ENCODE assay signal across 13 mouse cellular contexts in genomic region chr10:3975898-3976622, GRCm38 (mm10). TPM values are rescaled to one million over a fixed set of nuclear protein-coding genes. Genes with fewer than 3 reads are reported as not detected.
DNase-seq lines count a peak whose midpoint lies in the region; ATAC-seq and TF ChIP-seq lines count a peak whose summit lies in the region.
"Had no signal": no experiment of that assay in that cellular context is flagged by ENCODE, and none has a peak within 500 bp of the region (broad histone marks: within the 10 kb centered on the region; RNA-seq: fewer than 3 reads in every experiment).

No protein-coding gene starts in this region.

- H3K4me1 ChIP-seq in lung, adult 2 months (ENCODE audit: control insufficient read depth, insufficient read depth, low read length), result no peaks in the 10 kb centered on the region
- H3K4me1 ChIP-seq in bone marrow macrophage, adult 2 months (ENCODE audit: control insufficient read depth, insufficient read depth, low read length), result peaks cover 26% of the 10 kb centered on the region
- peaks cover 62% of the 10 kb centered on the region for H3K4me1 ChIP-seq in liver, embryonic 13.5 days (replicated peaks)
- H3K4me1 ChIP-seq in hindbrain, embryonic 11.5 days (replicated peaks; ENCODE audit: control insufficient read depth, insufficient read depth, low read length), result peaks cover 5% of the 10 kb centered on the region; the same call in 1 of the 2 replicates

- no peaks in the 10 kb centered on the region for H3K27me3 ChIP-seq in liver, embryonic 13.5 days
- H3K27me3 ChIP-seq in hindbrain, embryonic 11.5 days (ENCODE audit: control insufficient read depth, insufficient read depth, low read length), result no peaks in the 10 kb centered on the region

- peak overlapping the region; percentile 98 for H3K4me2 ChIP-seq in liver, embryonic 13.5 days
- H3K4me2 ChIP-seq in hindbrain, embryonic 11.5 days (replicated peaks; ENCODE audit: low read depth, low read length), result no peak overlapping the region

- H3K4me3 ChIP-seq in lung, adult 2 months (replicated peaks; ENCODE audit: extremely low read depth, low read depth, low read length), result no peak overlapping the region
- H3K4me3 ChIP-seq in bone marrow macrophage, adult 2 months (ENCODE audit: insufficient read depth, low read length), result no peak overlapping the region
- peak overlapping the region; percentile 87 for H3K4me3 ChIP-seq in liver, embryonic 13.5 days (replicated peaks)
- H3K4me3 ChIP-seq in hindbrain, embryonic 11.5 days (ENCODE audit: low read depth, low read length), result no peak overlapping the region

- 47% methylated on average over 6 of the region's 6 CpGs for whole genome bisulfite sequencing in lung, adult 2 months
- 42% methylated on average over 6 of the region's 6 CpGs for WGBS in liver, embryonic 13.5 days (ENCODE audit: insufficient replicate concordance)
- 81% methylated on average over 6 of the region's 6 CpGs for WGBS in hindbrain, embryonic 11.5 days

- no peaks in the 10 kb centered on the region for H3K9me3 ChIP-seq in liver, embryonic 13.5 days (replicated peaks)
- no peaks in the 10 kb centered on the region for H3K9me3 ChIP-seq in hindbrain, embryonic 11.5 days (ENCODE audit: control insufficient read depth, low read length)

- no peak for TF ChIP-seq CTCF in lung, adult 2 months (IDR thresholded peaks at IDR 0.05; ENCODE audit: insufficient read depth, low read length)
- no peak for TF ChIP-seq CTCF in bone marrow macrophage, adult 2 months (IDR thresholded peaks at IDR 0.05; ENCODE audit: low read depth, low read length)

- peak; percentile 12 for DNase-seq in lung, postnatal 25 days (ENCODE audit: low spot score)
- DNase-seq in lung, adult 2 months, result no peak
- DNase-seq in liver, embryonic 13.5 days, result no peak
- no peak for DNase-seq in right cerebral cortex, postnatal 36 days (ENCODE audit: low spot score in 2 of 2)
- no peak for DNase-seq in thymus, postnatal 0 days (ENCODE audit: low spot score)
- DNase-seq in hindbrain, embryonic 11.5 days (ENCODE audit: low spot score), result no peak
- DNase-seq: adrenal gland, postnatal 14 days; gastrocnemius, postnatal 36 days; layer of hippocampus, postnatal 36 days; thymus, postnatal 36 days had no signal

- peak overlapping the region; percentile 95 for H3K9ac ChIP-seq in liver, embryonic 13.5 days
- no peak overlapping the region for H3K9ac ChIP-seq in hindbrain, embryonic 11.5 days (ENCODE audit: low read depth, low read length)

- peaks cover 45% of the 10 kb centered on the region for H3K36me3 ChIP-seq in liver, embryonic 13.5 days
- 0 out of 2 replicates have a peak, but pooled peaks cover 5% of the 10 kb centered on the region for H3K36me3 ChIP-seq in hindbrain, embryonic 11.5 days (ENCODE audit: control insufficient read depth, insufficient read depth, low read length)

- ATAC-seq in liver, embryonic 13.5 days (ENCODE audit: low read depth), result no peak
- ATAC-seq in hindbrain, embryonic 11.5 days (ENCODE audit: low FRiP score), result no peak
- ATAC-seq: forebrain, embryonic 16.5 days; inflammation-experienced regulatory T-cells, adult 6 months had no signal

- TF ChIP-seq POLR2A in lung, adult 2 months (IDR thresholded peaks at IDR 0.05; ENCODE audit: borderline replicate concordance, extremely low read depth, low read depth, low read length), result no peak
- no peak for TF ChIP-seq POLR2A in bone marrow macrophage, adult 2 months (IDR thresholded peaks at IDR 0.05; ENCODE audit: borderline replicate concordance, low read depth, low read length)

- peak overlapping the region; percentile 3; the same call in 1 of the 2 replicates for H3K27ac ChIP-seq in bone marrow macrophage, adult 2 months (ENCODE audit: insufficient read depth, low read depth, low read length)
- peak overlapping the region; percentile 94 for H3K27ac ChIP-seq in liver, embryonic 13.5 days
- no peak overlapping the region for H3K27ac ChIP-seq in hindbrain, embryonic 11.5 days (ENCODE audit: low read depth, low read length)

RNA-seq across cellular contexts. Expression of gene Mthfd1l, which starts 3.1 kb away (rescaled TPM):
- 1.1 and 1.2 TPM in 2 replicates for polyA plus RNA-seq in lung, adult 2 months (2012; rRNA removed)
- polyA plus RNA-seq in bone marrow macrophage, adult 2 months (2012; ENCODE audit: insufficient read depth, insufficient read length, missing spikeins), result 4.5 and 5.6 TPM in 2 replicates
- 26.0 and 31.2 TPM in 2 replicates for polyA plus RNA-seq in liver, embryonic 13.5 days (2015; fragmentation: Nextera tagmentation; extraction: Ambion mirVana)
- 17.4 and 18.4 TPM in 2 replicates for polyA plus RNA-seq in thymus, postnatal 0 days (2015; fragmentation: Nextera tagmentation; extraction: Ambion mirVana)
- 10.4 and 11.0 TPM in 2 replicates for polyA plus RNA-seq in hindbrain, embryonic 11.5 days (2014; fragmentation: Nextera tagmentation; extraction: Ambion mirVana)
